Mouse (Mus musculus) liver, embryonic 11.5 days (tissue): ENCODE measurements around the gene Smarcd2. TPM values are rescaled to one million over a fixed set of nuclear protein-coding genes. Genes with fewer than 3 reads are reported as not detected.

Experiments used
- ATAC-seq: fragments of 200-750 bp; cut with Nextera tagmentation; replicated peaks from 2 replicates; pipeline ENCODE4 v1.8.0; 2017; ENCODE audit warnings: moderate number of reproducible peaks, mild to moderate bottlenecking, moderate TSS enrichment, moderate library complexity; ENCODE audit not compliant: low FRiP score
- DNase-seq: peaks from one replicate; pipeline ENCODE4 v3.0.0-alpha.2; 2017; ENCODE audit warnings: low spot score
- H3K27ac ChIP-seq: fragments of 300-500 bp; sonication (generic); 2 replicates; pipeline ENCODE4 v1.5.1; 2014; ENCODE audit warnings: mild to moderate bottlenecking, low read depth, low read length, control low read depth
- H3K27me3 ChIP-seq: fragments of 300-500 bp; sonication (generic); replicated peaks from 2 replicates; pipeline ENCODE4 v1.6.1; 2014; ENCODE audit warnings: low read length, mixed read lengths; ENCODE audit not compliant: control insufficient read depth, insufficient read depth
- H3K36me3 ChIP-seq: fragments of 300-500 bp; sonication (generic); 2 replicates; pipeline ENCODE4 v1.6.1; 2014; ENCODE audit warnings: mild to moderate bottlenecking, low read length, moderate library complexity, mixed read lengths; ENCODE audit not compliant: control insufficient read depth, insufficient read depth
- H3K4me1 ChIP-seq: fragments of 300-500 bp; sonication (generic); replicated peaks from 2 replicates; pipeline ENCODE4 v1.6.1; 2014; ENCODE audit warnings: low read length, mixed read lengths; ENCODE audit not compliant: control insufficient read depth, insufficient read depth
- H3K4me2 ChIP-seq: fragments of 300-500 bp; sonication (generic); 2 replicates; pipeline ENCODE4 v1.6.1; 2014; ENCODE audit warnings: mild to moderate bottlenecking, control low read depth, moderate library complexity
- H3K4me3 ChIP-seq: fragments of 300-500 bp; sonication (generic); 2 replicates; pipeline ENCODE4 v1.5.1; 2014; ENCODE audit warnings: low read depth, low read length, control low read depth
- H3K9ac ChIP-seq: fragments of 300-500 bp; sonication (generic); 2 replicates; pipeline ENCODE4 v1.6.1; 2014; ENCODE audit warnings: low read depth, low read length, control low read depth
- H3K9me3 ChIP-seq: fragments of 300-500 bp; sonication (generic); 2 replicates; pipeline ENCODE4 v1.6.1; 2016; ENCODE audit warnings: low read length, inconsistent platforms, mixed read lengths; ENCODE audit not compliant: control insufficient read depth
- WGBS: fragments of 180-500 bp; shearing (Covaris S2); extraction: QIAGEN DNeasy Blood & Tissue Kit; methylation state at CpG from one replicate; pipeline ENCODE4 v1.1.7; 2014; 5-methylcytosine and 5-hydroxymethylcytosine counted together
- polyA plus RNA-seq: library from polyadenylated mRNA; unstranded; fragments of >200 nt; fragmentation: Nextera tagmentation; extraction: Ambion mirVana; gene quantifications from 2 replicates; pipeline ENCODE4 v1.2.1, GENCODE M21; 2014

Gene Smarcd2
- polyA plus RNA-seq, 1 experiment from 2014 or later, result 60.3 TPM

GRCm38 (mm10) chr11:106265570-106265969 lies 7.2 kb downstream of the Smarcd2 start:
- Histone ChIP-seq H3K27me3 (no peaks in the 10 kb centered on the region), H3K4me1 (peaks cover 26% of the 10 kb centered on the region), H3K9ac (no peak overlapping the region), H3K4me2 (no peak overlapping the region), H3K4me3 (no peak overlapping the region), H3K27ac (no peak overlapping the region), H3K36me3 (peaks cover 68% of the 10 kb centered on the region), H3K9me3 (no peaks in the 10 kb centered on the region)
- 87% methylated on average over 4 of the region's 4 CpGs for WGBS
- no peak for ATAC-seq
- DNase-seq, result no peak

- Histone ChIP-seq H3K4me3 (no peak overlapping the region), H3K9me3 (no peaks in the 10 kb centered on the region), H3K4me2 (no peak overlapping the region), H3K36me3 (peaks cover 68% of the 10 kb centered on the region), H3K27ac (no peak overlapping the region), H3K27me3 (no peaks in the 10 kb centered on the region), H3K9ac (no peak overlapping the region), H3K4me1 (peaks cover 22% of the 10 kb centered on the region)
- ATAC-seq (no peak), DNase-seq (no peak)
- 91% methylated on average over 15 of the region's 15 CpGs for WGBS
Measured at GRCm38 (mm10) chr11:106264988-106265387, 7.8 kb downstream of the Smarcd2 start.

GRCm38 (mm10) chr11:106263963-106264362 lies 8.8 kb downstream of the Smarcd2 start:
- DNase-seq, result no peak
- no peak overlapping the region for H3K4me2 ChIP-seq
- WGBS, result 87% methylated on average over 9 of the region's 9 CpGs
- no peaks in the 10 kb centered on the region for H3K27me3 ChIP-seq
- H3K9ac ChIP-seq, result no peak overlapping the region
- no peak for ATAC-seq
- no peak overlapping the region for H3K4me3 ChIP-seq
- peaks cover 18% of the 10 kb centered on the region for H3K4me1 ChIP-seq
- no peaks in the 10 kb centered on the region for H3K9me3 ChIP-seq
- H3K27ac ChIP-seq, result no peak overlapping the region
- H3K36me3 ChIP-seq, result peaks cover 72% of the 10 kb centered on the region

GRCm38 (mm10) chr11:106260826-106261450 lies 11.8 kb downstream of the Smarcd2 start:
- ATAC-seq, result no peak
- Histone ChIP-seq H3K4me2 (no peak overlapping the region), H3K4me1 (peaks cover 8% of the 10 kb centered on the region), H3K9me3 (no peaks in the 10 kb centered on the region), H3K27me3 (no peaks in the 10 kb centered on the region), H3K4me3 (no peak overlapping the region), H3K9ac (no peak overlapping the region), H3K27ac (no peak overlapping the region), H3K36me3 (peaks cover 65% of the 10 kb centered on the region)
- DNase-seq, result no peak
- 85% methylated on average over 14 of the region's 14 CpGs for WGBS

GRCm38 (mm10) chr11:106256775-106257174 lies 16.0 kb downstream of the Smarcd2 start:
- DNase-seq, result no peak
- Histone ChIP-seq H3K9me3 (no peaks in the 10 kb centered on the region), H3K4me3 (peak overlapping the region; percentile 92), H3K27ac (no peak overlapping the region), H3K4me2 (peak overlapping the region; percentile 93), H3K27me3 (no peaks in the 10 kb centered on the region), H3K36me3 (peaks cover 47% of the 10 kb centered on the region), H3K4me1 (peaks cover 14% of the 10 kb centered on the region), H3K9ac (peak overlapping the region; percentile 90)
- no peak for ATAC-seq
- 54% methylated on average over 5 of the region's 5 CpGs for WGBS

GRCm38 (mm10) chr11:106255685-106256451 lies 16.9 kb downstream of the Smarcd2 start, which contains the start of the genes Ftsj3 and Psmc5:
Gene Ftsj3 (minus strand): TSS chr11:106256079.
Gene Psmc5 (plus strand): TSS chr11:106256154.
- H3K4me2 ChIP-seq, result peak within 1 kb of the TSS; percentile 93
- peaks cover 14% of the 10 kb centered on the region for H3K4me1 ChIP-seq
- H3K27ac ChIP-seq, result peak within 1 kb of the TSS; percentile 77
- under 1% methylated on average over 42 of the region's 42 CpGs for WGBS
- H3K9me3 ChIP-seq, result no peaks in the 10 kb centered on the region
- DNase-seq, result peak; percentile 97
- peaks cover 48% of the 10 kb centered on the region for H3K36me3 ChIP-seq
- peak within 1 kb of the TSS; percentile 92 for H3K4me3 ChIP-seq
- H3K9ac ChIP-seq, result peak within 1 kb of the TSS; percentile 90
- H3K27me3 ChIP-seq, result no peaks in the 10 kb centered on the region
- ATAC-seq, result peak; percentile 95

GRCm38 (mm10) chr11:106255174-106255573 lies 17.6 kb downstream of the Smarcd2 start:
- peaks cover 14% of the 10 kb centered on the region for H3K4me1 ChIP-seq
- peak overlapping the region; percentile 92 for H3K4me3 ChIP-seq
- peak overlapping the region; percentile 93 for H3K4me2 ChIP-seq
- no peaks in the 10 kb centered on the region for H3K27me3 ChIP-seq
- peaks cover 47% of the 10 kb centered on the region for H3K36me3 ChIP-seq
- peak overlapping the region; percentile 90 for H3K9ac ChIP-seq
- no peak for DNase-seq
- no peak for ATAC-seq
- 2% methylated on average over 22 of the region's 22 CpGs for WGBS
- 0 out of 2 replicates have a peak overlapping the region, but pooled peaks have one; percentile 43 for H3K27ac ChIP-seq
- H3K9me3 ChIP-seq, result no peaks in the 10 kb centered on the region

- peaks cover 50% of the 10 kb centered on the region for H3K36me3 ChIP-seq
- peaks cover 14% of the 10 kb centered on the region for H3K4me1 ChIP-seq
- H3K4me2 ChIP-seq, result peak overlapping the region; percentile 93
- no peaks in the 10 kb centered on the region for H3K9me3 ChIP-seq
- DNase-seq, result no peak
- peak overlapping the region; percentile 92 for H3K4me3 ChIP-seq
- H3K27me3 ChIP-seq, result no peaks in the 10 kb centered on the region
- H3K27ac ChIP-seq, result no peak overlapping the region
- H3K9ac ChIP-seq, result peak overlapping the region; percentile 90
- 7% methylated on average over 2 of the region's 2 CpGs for WGBS
- ATAC-seq, result no peak
Measured at GRCm38 (mm10) chr11:106254767-106255166, 18.0 kb downstream of the Smarcd2 start.
